Mouse (Mus musculus) CD4-positive, CD25-positive, alpha-beta regulatory T cell, adult 4 months (primary cell): ENCODE data around the gene Klf12. TPM values are rescaled to one million over a fixed set of nuclear protein-coding genes. Genes with fewer than 3 reads are reported as not detected.
"Not testable (repeated sequence)": the region's sequence is repeated elsewhere in the genome, so short reads cannot be mapped to it uniquely, and the experiment has no call there.

Source experiments
- ATAC-seq: one replicate; pipeline ENCODE4 v1.8.0; 2017
- polyA plus RNA-seq, 2 experiments: library from polyadenylated mRNA; unstranded; fragments of 100-300 nt; shearing (Covaris generic); gene quantifications; one replicate each; pipeline ENCODE4 v1.2.1; 2017

The Klf12 gene
- polyA plus RNA-seq, 2 experiments from 2014 or later: 2.4 to 4.3 TPM

GRCm38 (mm10) chr14:99876791-99877578 is 407.5 kb downstream of the Klf12 start:
- ATAC-seq: no peak

- no peak for ATAC-seq
Observed at GRCm38 (mm10) chr14:99873725-99874124, 410.8 kb downstream of the Klf12 start.

- ATAC-seq: no peak
Observed at GRCm38 (mm10) chr14:99856158-99857011, 428.1 kb downstream of the Klf12 start.

GRCm38 (mm10) chr14:99854467-99854807 is 430.0 kb downstream of the Klf12 start:
- ATAC-seq: not testable (repeated sequence)

GRCm38 (mm10) chr14:99853769-99854466 is 430.6 kb downstream of the Klf12 start:
- ATAC-seq: not testable (repeated sequence)

- no peak for ATAC-seq
Observed at GRCm38 (mm10) chr14:99850350-99850749, 434.1 kb downstream of the Klf12 start.

GRCm38 (mm10) chr14:99847502-99847901 is 437.0 kb downstream of the Klf12 start:
- no peak for ATAC-seq

- no peak for ATAC-seq
Observed at GRCm38 (mm10) chr14:99826713-99827112, 457.8 kb downstream of the Klf12 start.
